Comparison of ENCODE assay signal across 17 mouse cellular contexts in the genomic region with DNA sequence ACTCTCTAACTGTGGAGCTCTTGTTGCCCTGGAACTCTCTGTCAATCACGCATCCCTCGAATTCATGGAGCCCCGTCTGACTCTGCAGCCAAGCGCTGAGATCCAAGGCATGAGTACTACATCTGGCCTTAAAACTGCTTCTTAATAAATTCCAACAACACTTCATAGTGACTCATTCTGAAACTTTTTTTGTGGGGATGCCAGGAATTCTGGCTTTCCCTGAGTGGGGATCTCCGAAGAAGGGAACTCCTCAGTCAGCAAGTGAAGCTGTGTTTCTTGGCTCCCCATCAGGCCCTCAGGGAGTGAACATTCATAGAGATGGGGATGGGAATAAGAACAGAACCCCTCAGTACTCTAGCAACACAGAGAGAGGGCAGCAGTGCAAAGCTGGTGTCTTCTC. TPM values are rescaled to one million over a fixed set of nuclear protein-coding genes. Genes with fewer than 3 reads are reported as not detected.
DNase-seq lines count a peak whose midpoint lies in the region; ATAC-seq and TF ChIP-seq lines count a peak whose summit lies in the region.
"Had no signal": no experiment of that assay in that cellular context is flagged by ENCODE, and none has a peak within 500 bp of the region (broad histone marks: within the 10 kb centered on the region; RNA-seq: fewer than 3 reads in every experiment).

No protein-coding gene starts in this region.

- no peak overlapping the region for H3K9ac ChIP-seq in lung, postnatal 0 days (replicated peaks; ENCODE audit: low read depth)
- no peak overlapping the region for H3K9ac ChIP-seq in liver, embryonic 12.5 days
- H3K9ac ChIP-seq: embryonic facial prominence, embryonic 13.5 days; forebrain, embryonic 13.5 days had no signal

- H3K4me1 ChIP-seq in lung, postnatal 0 days (ENCODE audit: insufficient read depth, low read depth, low read length), result no peaks in the 10 kb centered on the region
- H3K4me1 ChIP-seq in liver, embryonic 12.5 days, result no peaks in the 10 kb centered on the region
- H3K4me1 ChIP-seq: embryonic facial prominence, embryonic 13.5 days; forebrain, embryonic 13.5 days had no signal

- DNase-seq in adrenal gland, adult 2 months, result peak; percentile 48
- DNase-seq in adrenal gland, postnatal 4 days (ENCODE audit: low spot score in 2 of 2), result no peak
- DNase-seq in heart, adult 8-10 months (ENCODE audit: low spot score), result peak; percentile 31
- no peak for DNase-seq in heart, postnatal 36 days
- peak; percentile 4 for DNase-seq in brain, adult 2 months (ENCODE audit: low read depth, low spot score)
- DNase-seq in lung, postnatal 0 days (ENCODE audit: low spot score), result peak; percentile 78
- no peak for DNase-seq in cerebellum, adult 11-12 months
- DNase-seq: kidney, adult 18-20 months; kidney, postnatal 36 days; midbrain, embryonic 14.5 days; thymus, postnatal 4 days had no signal

- no peaks in the 10 kb centered on the region for H3K9me3 ChIP-seq in lung, postnatal 0 days (ENCODE audit: low read length)
- no peaks in the 10 kb centered on the region for H3K9me3 ChIP-seq in liver, embryonic 12.5 days (replicated peaks)
- H3K9me3 ChIP-seq: embryonic facial prominence, embryonic 13.5 days; forebrain, embryonic 13.5 days had no signal

- H3K27ac ChIP-seq in lung, postnatal 0 days (ENCODE audit: low read length), result peak overlapping the region; percentile 10; the same call in 1 of the 2 replicates
- H3K27ac ChIP-seq in liver, embryonic 12.5 days, result no peak overlapping the region
- H3K27ac ChIP-seq: embryonic facial prominence, embryonic 13.5 days; forebrain, embryonic 13.5 days; hindbrain, postnatal 0 days; stomach, postnatal 0 days had no signal

- no peak; the same call in 1 of the 2 replicates for TF ChIP-seq EP300 in lung, postnatal 0 days (IDR thresholded peaks at IDR 0.05)

- H3K27me3 ChIP-seq in lung, postnatal 0 days (replicated peaks; ENCODE audit: insufficient read depth, low read length), result no peaks in the 10 kb centered on the region
- H3K27me3 ChIP-seq in liver, embryonic 12.5 days (replicated peaks), result no peaks in the 10 kb centered on the region
- H3K27me3 ChIP-seq: embryonic facial prominence, embryonic 13.5 days; forebrain, embryonic 13.5 days had no signal

- WGBS in lung, postnatal 0 days, result 49% methylated on average over 5 of the region's 5 CpGs
- WGBS in liver, embryonic 12.5 days (ENCODE audit: insufficient replicate concordance), result 82% methylated on average over 5 of the region's 5 CpGs

- no peaks in the 10 kb centered on the region for H3K36me3 ChIP-seq in lung, postnatal 0 days (ENCODE audit: insufficient read depth, low read length)
- no peaks in the 10 kb centered on the region for H3K36me3 ChIP-seq in liver, embryonic 12.5 days
- H3K36me3 ChIP-seq: embryonic facial prominence, embryonic 13.5 days had no signal

- H3K4me3 ChIP-seq in lung, postnatal 0 days (ENCODE audit: low read depth, low read length), result no peak overlapping the region
- no peak overlapping the region for H3K4me3 ChIP-seq in liver, embryonic 12.5 days
- H3K4me3 ChIP-seq: embryonic facial prominence, embryonic 13.5 days; forebrain, embryonic 13.5 days had no signal

- H3K4me2 ChIP-seq in lung, postnatal 0 days (replicated peaks; ENCODE audit: low read depth, low read length), result no peak overlapping the region
- no peak overlapping the region for H3K4me2 ChIP-seq in liver, embryonic 12.5 days
- H3K4me2 ChIP-seq: embryonic facial prominence, embryonic 13.5 days; forebrain, embryonic 13.5 days; liver, embryonic 11.5 days had no signal

- 0 out of 2 replicates have a peak, but pooled peaks have one; percentile 14 for TF ChIP-seq CTCF in lung, postnatal 0 days (IDR thresholded peaks at IDR 0.05)

- peak; percentile 60 for ATAC-seq in lung, postnatal 0 days
- no peak for ATAC-seq in liver, embryonic 12.5 days
- ATAC-seq: forebrain, embryonic 13.5 days; hindbrain, postnatal 0 days had no signal

- intact Hi-C loops in heart, postnatal 36 days (cut with DNase I), result no loop called here

RNA-seq across cellular contexts. Expression of gene Fam13a, which starts 43.8 kb away (rescaled TPM):
- 10 to 100 TPM; 42.2 to 73.3 TPM for total RNA-seq in adrenal gland, adult 2 months (2021)
- polyA plus RNA-seq in adrenal gland, adult 2 months (2012; rRNA removed), result 6.7 and 7.9 TPM in 2 replicates
- total RNA-seq in adrenal gland, postnatal 4 days (2021), result 10 to 100 TPM; 20.0 to 20.7 TPM
- total RNA-seq in heart, adult 8-10 months (2022), result 10 to 100 TPM; 23.5 to 28.1 (median 24.4) TPM
- 10 to 100 TPM; 24.7 to 28.0 TPM for total RNA-seq in heart, postnatal 36 days (2021)
- polyA plus RNA-seq in lung, postnatal 0 days (2015; fragmentation: Nextera tagmentation; extraction: Ambion mirVana), result 21.4 and 23.5 TPM in 2 replicates
- 0.54 and 1.0 TPM in 2 replicates for polyA plus RNA-seq in liver, embryonic 12.5 days (2016; fragmentation: Nextera tagmentation; extraction: Ambion mirVana)

Comparison
In these comparisons a context has a peak if more than half of its experiments do, and no peak if none do; other contexts are left out.
1. DNase-seq: peak in adrenal gland, adult 2 months (single experiment), heart, adult 8-10 months (single experiment), brain, adult 2 months (single experiment) and lung, postnatal 0 days (single experiment); none in adrenal gland, postnatal 4 days (0 of 2), heart, postnatal 36 days (0 of 2) and cerebellum, adult 11-12 months (single experiment).